Mouse (Mus musculus) erythroid progenitor cell, adult 5-6 weeks (primary cell): ENCODE measurements around the gene Neu2. TPM values are rescaled to one million over a fixed set of nuclear protein-coding genes. Genes with fewer than 3 reads are reported as not detected.

Experiments used
- ATAC-seq: replicated peaks from 2 replicates; pipeline ENCODE4 v1.8.0; 2016; ENCODE audit warnings: moderate number of reproducible peaks, mild to moderate bottlenecking, moderate TSS enrichment, inconsistent platforms; ENCODE audit not compliant: poor library complexity, low FRiP score, severe bottlenecking
- total RNA-seq, 2 experiments: library from RNA; stranded (forward) in 1 of 2; stranded (reverse) in 1 of 2; fragments of 150-400 nt in 1 of 2; fragments of 186-747, 209-891 nt in 1 of 2; gene quantifications; 2 replicates each; pipeline versions ENCODE4 v1.2.3 to v1.2.4; 2015 to 2017; ENCODE audit warnings: low replicate concordance in 2 of 2

Neu2 gene
- total RNA-seq, 2 experiments from 2014 or later, result not detected

DNA sequence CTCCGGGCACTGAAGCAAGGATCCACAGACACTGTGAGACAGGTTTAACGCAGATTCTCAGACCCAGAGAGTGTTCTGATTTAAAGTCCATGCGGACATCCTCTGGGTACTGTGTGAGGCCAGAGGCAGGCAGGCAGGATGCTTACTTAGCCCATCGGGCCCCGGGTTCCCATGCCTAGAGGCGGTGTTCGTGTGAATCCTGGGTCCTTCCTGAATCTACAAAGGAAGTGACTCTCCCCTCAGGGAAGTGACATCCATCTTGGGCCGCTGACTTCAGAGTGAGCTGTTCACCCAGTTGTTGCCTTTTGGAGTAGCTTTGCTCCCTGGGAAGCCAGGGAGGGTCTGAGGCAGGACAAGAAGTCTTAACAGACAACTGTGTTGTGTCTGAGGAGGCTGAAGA, 130.0 kb downstream of the Neu2 start:
- ATAC-seq, result no peak

DNA sequence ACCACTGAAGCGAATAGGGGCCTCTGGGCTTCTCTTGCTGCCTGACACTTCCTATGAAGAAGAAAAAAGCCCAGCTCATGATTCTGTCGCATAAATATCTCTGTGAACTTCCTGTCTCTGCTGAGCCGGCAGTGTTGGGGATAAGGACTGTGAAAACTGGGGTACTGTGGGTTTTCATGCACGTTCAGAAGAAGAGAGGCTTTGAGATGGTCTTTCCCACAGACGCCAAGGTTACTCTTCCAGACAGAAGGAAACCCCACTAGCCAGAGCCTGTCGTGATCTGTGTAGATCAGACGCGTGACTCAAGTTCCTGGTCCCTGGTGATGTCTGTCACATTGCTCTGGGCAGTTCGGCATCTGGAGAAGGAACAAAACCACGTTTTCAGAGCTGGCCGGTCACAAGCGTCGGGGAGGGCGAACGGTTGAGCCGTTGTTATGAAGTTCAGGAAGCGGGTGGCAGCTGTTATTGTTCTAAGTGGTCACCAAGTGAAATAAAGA, 130.5 kb downstream of the Neu2 start:
- ATAC-seq, result no peak

DNA sequence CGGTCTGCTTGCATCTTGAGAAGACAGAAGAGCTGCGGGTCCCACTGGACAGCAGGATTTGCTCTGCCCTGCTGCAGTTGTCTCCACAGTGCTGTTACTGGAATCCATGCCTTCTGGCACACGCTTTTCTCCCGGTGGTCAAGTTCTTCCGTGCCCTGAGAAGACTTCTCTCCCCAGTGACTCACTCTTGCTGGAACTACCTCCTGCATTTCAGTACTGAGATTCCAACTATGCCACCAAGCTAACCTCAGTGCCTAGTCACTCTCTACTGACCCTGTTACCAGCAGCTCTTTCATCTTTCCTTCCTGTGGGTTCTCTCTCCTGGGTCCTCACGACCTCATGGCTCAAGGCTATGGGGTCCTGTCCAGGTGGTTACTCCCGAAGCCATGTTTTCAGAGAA, 133.3 kb downstream of the Neu2 start:
- no peak for ATAC-seq

DNA sequence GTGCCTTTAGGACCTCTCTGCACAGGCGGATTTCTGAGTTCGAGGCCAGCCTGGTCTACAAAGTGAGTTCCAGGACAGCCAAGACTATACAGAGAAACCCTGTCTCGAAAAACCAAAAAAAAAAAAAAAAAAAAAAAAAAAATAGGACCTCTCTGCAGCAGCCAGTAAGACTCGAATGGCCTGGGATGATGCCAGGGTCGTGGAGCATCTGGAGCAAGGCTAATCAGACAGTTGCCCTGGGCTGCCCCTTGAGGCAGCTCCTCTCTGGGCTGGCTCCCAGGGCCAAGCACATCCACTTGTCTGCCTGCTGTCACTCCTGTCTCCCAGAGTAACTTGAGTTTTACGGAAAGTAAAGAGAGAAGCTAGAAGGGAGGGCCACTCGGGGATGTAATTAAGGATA, 135.4 kb downstream of the Neu2 start:
- no peak for ATAC-seq

DNA sequence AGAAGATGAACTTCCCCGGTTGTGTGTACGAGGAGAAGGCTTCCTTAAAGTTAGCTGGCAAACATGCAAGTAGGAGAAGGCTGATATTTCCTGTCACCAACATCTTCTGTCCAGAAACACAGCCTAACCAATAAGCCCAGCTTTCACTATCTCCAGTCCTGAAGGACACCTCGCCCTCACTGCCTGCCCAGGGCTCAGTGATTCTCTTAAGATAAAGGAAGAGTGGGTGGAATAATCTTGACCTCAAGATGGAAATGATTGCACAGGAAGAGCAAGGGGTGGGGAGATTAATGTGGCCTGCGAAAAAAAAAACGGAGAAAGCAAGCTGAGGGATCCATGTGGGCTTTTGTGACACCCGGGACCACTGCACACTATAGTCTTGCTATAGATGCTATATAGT, 136.1 kb downstream of the Neu2 start:
- ATAC-seq, result no peak

Other genes starting within 250 kb of the Neu2 start
- not detected in 2 replicates for gene Efhd1, start 245.5 kb upstream of the Neu2 start, total RNA-seq (2015; ENCODE audit: low replicate concordance)
- 1.8 TPM in 1 of 2 replicates, not detected in the other for gene Efhd1, start 245.5 kb upstream of the Neu2 start, total RNA-seq (2017; ENCODE audit: low replicate concordance)
- gene Gigyf2, start 182.9 kb upstream of the Neu2 start, total RNA-seq (2015; ENCODE audit: low replicate concordance), result 84.0 and 90.5 TPM in 2 replicates
- 159 and 162 TPM in 2 replicates for gene Gigyf2, start 182.9 kb upstream of the Neu2 start, total RNA-seq (2017; ENCODE audit: low replicate concordance)
- gene Kcnj13, start 115.2 kb upstream of the Neu2 start, total RNA-seq (2015; ENCODE audit: low replicate concordance), result not detected in 2 replicates
- not detected in 2 replicates for gene Kcnj13, start 115.2 kb upstream of the Neu2 start, total RNA-seq (2017; ENCODE audit: low replicate concordance)
- gene Snorc, start 39.6 kb upstream of the Neu2 start, total RNA-seq (2015; ENCODE audit: low replicate concordance), result not detected in 2 replicates
- not detected in 2 replicates for gene Snorc, start 39.6 kb upstream of the Neu2 start, total RNA-seq (2017; ENCODE audit: low replicate concordance)
- not detected in 2 replicates for gene Ngef, start 64.0 kb downstream of the Neu2 start, total RNA-seq (2015; ENCODE audit: low replicate concordance)
- not detected in 2 replicates for gene Ngef, start 64.0 kb downstream of the Neu2 start, total RNA-seq (2017; ENCODE audit: low replicate concordance)
- gene Inpp5d, start 110.4 kb downstream of the Neu2 start, total RNA-seq (2015; ENCODE audit: low replicate concordance), result 23.1 and 27.0 TPM in 2 replicates
- gene Inpp5d, start 110.4 kb downstream of the Neu2 start, total RNA-seq (2017; ENCODE audit: low replicate concordance), result 15.1 TPM in 2 replicates
- gene Atg16l1, start 246.0 kb downstream of the Neu2 start, total RNA-seq (2015; ENCODE audit: low replicate concordance), result 30.2 and 44.0 TPM in 2 replicates
- 79.1 and 166 TPM in 2 replicates for gene Atg16l1, start 246.0 kb downstream of the Neu2 start, total RNA-seq (2017; ENCODE audit: low replicate concordance)